Mouse (Mus musculus) small intestine, adult 2 months (tissue): ENCODE results near the gene Six5.

Experiments used
- CTCF ChIP-seq: fragments of 200-500 bp; IDR thresholded peaks from 2 replicates; pipeline ENCODE4 v1.5.1; 2012; ENCODE audit warnings: low read depth, mild to moderate bottlenecking, control low read depth, inconsistent platforms, low read length, moderate library complexity, mixed read lengths; ENCODE audit not compliant: insufficient replicate concordance, insufficient read length; ENCODE audit errors: extremely low read depth
- POLR2A ChIP-seq: fragments of 200-500 bp; IDR thresholded peaks from 2 replicates; pipeline ENCODE4 v1.6.1; 2012; ENCODE audit warnings: low read depth, mild to moderate bottlenecking, control low read depth, inconsistent platforms, low read length, moderate library complexity

GRCm38 (mm10) chr7:19109565-19109964, 15.2 kb downstream of the Six5 start:
- TF ChIP-seq POLR2A (no peak), CTCF (no peak)
